Mouse (Mus musculus): ENCODE measurements around the gene 0610009B22Rik. TPM values are rescaled to one million over a fixed set of nuclear protein-coding genes. Genes with fewer than 3 reads are reported as not detected.

The 0610009B22Rik gene
- polyA plus RNA-seq, 2 experiments = 46.7 to 81.9 TPM

DNA sequence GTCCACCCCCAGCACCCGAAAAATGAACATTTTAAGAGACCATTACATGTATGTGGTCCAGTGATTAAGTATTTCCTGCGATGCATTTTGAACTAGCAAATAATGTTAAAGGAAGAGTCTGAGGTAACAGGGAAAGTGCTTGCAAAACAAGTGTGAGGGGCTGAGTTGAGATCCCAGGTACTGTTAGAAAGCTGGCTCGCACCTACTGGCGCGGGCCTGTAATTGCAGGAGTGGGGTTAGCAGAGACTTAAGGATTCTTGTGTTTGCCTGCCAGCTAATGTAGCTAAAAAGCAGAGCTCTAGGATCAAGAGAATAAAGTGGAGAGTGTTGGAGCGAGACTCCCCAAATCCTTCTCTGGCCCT, 52.4 kb downstream of the 0610009B22Rik start:
- ATAC-seq (ENCODE audit: low FRiP score, low read depth) (peak; percentile 34; the same call in 1 of the 2 replicates), DNase-seq (ENCODE audit: low spot score) (peak; percentile 86)
- TF ChIP-seq POLR2A (IDR thresholded peaks at IDR 0.05; ENCODE audit: borderline replicate concordance, extremely low read depth, insufficient read depth, insufficient read length) = no peak
- peak overlapping the region; percentile 70 for H3K4me2 ChIP-seq (replicated peaks; ENCODE audit: low read depth, low read length, severe bottlenecking)
- peaks cover 10% of the 10 kb centered on the region for H3K4me1 ChIP-seq (ENCODE audit: control insufficient read depth, insufficient read depth, low read length)
- H3K27ac ChIP-seq (replicated peaks; ENCODE audit: low read depth, low read length) = peak overlapping the region; percentile 63
- peak overlapping the region; percentile 62 for H3K9ac ChIP-seq (ENCODE audit: low read depth, low read length, severe bottlenecking)
- no peaks in the 10 kb centered on the region for H3K36me3 ChIP-seq (ENCODE audit: control insufficient read depth, insufficient read depth, low read length)
- WGBS = under 1% methylated on average over 6 of the region's 6 CpGs
- H3K27me3 ChIP-seq (ENCODE audit: control insufficient read depth, insufficient read depth, low read length) = no peaks in the 10 kb centered on the region
- no peaks in the 10 kb centered on the region for H3K9me3 ChIP-seq (ENCODE audit: control insufficient read depth, low read length)
- peak overlapping the region; percentile 58 for H3K4me3 ChIP-seq (replicated peaks; ENCODE audit: low read length)

DNA sequence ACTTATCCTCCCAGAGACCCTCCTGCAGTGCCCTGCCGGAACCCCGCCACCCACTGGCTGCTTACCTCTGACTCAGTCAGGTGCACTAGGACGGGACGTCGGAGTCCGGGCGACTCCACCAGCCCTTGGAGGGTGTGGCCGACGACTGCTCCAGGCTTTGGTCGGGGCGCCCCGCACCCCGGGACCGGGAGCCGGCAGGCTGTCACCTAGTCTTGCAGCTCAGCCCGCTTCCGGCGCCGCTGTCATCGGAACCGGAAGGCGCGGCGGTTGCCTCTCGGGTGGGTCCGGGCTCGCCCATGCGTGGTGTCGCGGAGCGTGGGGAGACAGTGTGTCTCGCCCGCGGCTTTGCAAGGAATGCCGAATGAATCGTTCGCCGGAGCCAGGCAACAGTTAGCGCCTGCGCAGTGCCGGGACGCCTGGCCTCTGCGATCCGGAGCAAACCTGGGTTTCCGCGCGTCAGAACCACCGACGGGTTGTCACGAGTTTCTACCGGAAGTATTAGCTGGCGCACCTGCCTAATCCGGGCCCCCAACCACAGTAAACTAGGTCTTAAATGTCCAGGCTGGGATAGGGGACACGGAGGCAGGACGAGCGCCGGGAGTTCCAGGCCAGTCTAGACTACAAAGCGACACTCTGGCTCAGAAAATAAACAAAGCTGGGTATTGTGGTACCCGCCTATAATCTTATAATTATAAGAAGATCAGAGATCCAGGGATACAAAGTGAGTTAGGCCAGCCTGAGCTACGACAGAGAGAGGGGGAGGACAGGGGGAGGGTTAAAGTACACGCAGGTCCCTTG, 53.0 kb downstream of the 0610009B22Rik start, which contains the start of gene Rmnd5b:
Rmnd5b (minus strand) TSS at position 372 of the 798 bp plus-strand sequence.
- WGBS = 1% methylated on average over 59 of the region's 61 CpGs
- DNase-seq (ENCODE audit: low spot score) (peak; percentile 88), ATAC-seq (ENCODE audit: low FRiP score, low read depth) (peak; percentile 81)
- no peaks in the 10 kb centered on the region for H3K27me3 ChIP-seq (ENCODE audit: control insufficient read depth, insufficient read depth, low read length)
- TF ChIP-seq POLR2A (IDR thresholded peaks at IDR 0.05; ENCODE audit: borderline replicate concordance, extremely low read depth, insufficient read depth, insufficient read length) = 0 out of 2 replicates have a peak, but pooled peaks have one; percentile 52
- H3K4me1 ChIP-seq (ENCODE audit: control insufficient read depth, insufficient read depth, low read length) = peaks cover 10% of the 10 kb centered on the region
- H3K9me3 ChIP-seq (ENCODE audit: control insufficient read depth, low read length) = no peaks in the 10 kb centered on the region
- H3K27ac ChIP-seq (replicated peaks; ENCODE audit: low read depth, low read length) = peak within 1 kb of the TSS; percentile 63
- H3K4me2 ChIP-seq (replicated peaks; ENCODE audit: low read depth, low read length, severe bottlenecking) = peak within 1 kb of the TSS; percentile 70
- H3K9ac ChIP-seq (ENCODE audit: low read depth, low read length, severe bottlenecking) = peak within 1 kb of the TSS; percentile 62
- H3K4me3 ChIP-seq (replicated peaks; ENCODE audit: low read length) = peak within 1 kb of the TSS; percentile 58
- H3K36me3 ChIP-seq (ENCODE audit: control insufficient read depth, insufficient read depth, low read length) = no peaks in the 10 kb centered on the region

Other genes starting within 250 kb of the 0610009B22Rik start
- 20.5 and 21.5 TPM in 2 replicates for gene Phykpl, start 104.1 kb downstream of the 0610009B22Rik start, polyA plus RNA-seq (2012; rRNA removed)
- 16.7 and 17.7 TPM in 2 replicates for gene Phykpl, start 104.1 kb downstream of the 0610009B22Rik start, polyA plus RNA-seq (2014; fragmentation: Nextera tagmentation; extraction: Ambion mirVana)
- gene Hnrnpab, start 82.0 kb downstream of the 0610009B22Rik start, polyA plus RNA-seq (2012; rRNA removed) = 465 and 516 TPM in 2 replicates
- gene Hnrnpab, start 82.0 kb downstream of the 0610009B22Rik start, polyA plus RNA-seq (2014; fragmentation: Nextera tagmentation; extraction: Ambion mirVana) = 480 and 522 TPM in 2 replicates
- gene Nhp2, start 69.1 kb downstream of the 0610009B22Rik start, polyA plus RNA-seq (2012; rRNA removed) = 77.9 and 89.0 TPM in 2 replicates
- 165 and 176 TPM in 2 replicates for gene Nhp2, start 69.1 kb downstream of the 0610009B22Rik start, polyA plus RNA-seq (2014; fragmentation: Nextera tagmentation; extraction: Ambion mirVana)
- 49.3 and 57.9 TPM in 2 replicates for gene Rmnd5b, start 53.0 kb downstream of the 0610009B22Rik start, polyA plus RNA-seq (2012; rRNA removed)
- 57.4 and 59.7 TPM in 2 replicates for gene Rmnd5b, start 53.0 kb downstream of the 0610009B22Rik start, polyA plus RNA-seq (2014; fragmentation: Nextera tagmentation; extraction: Ambion mirVana)
- gene N4bp3, start 38.0 kb downstream of the 0610009B22Rik start, polyA plus RNA-seq (2012; rRNA removed) = 22.9 and 27.2 TPM in 2 replicates
- 28.4 and 33.1 TPM in 2 replicates for gene N4bp3, start 38.0 kb downstream of the 0610009B22Rik start, polyA plus RNA-seq (2014; fragmentation: Nextera tagmentation; extraction: Ambion mirVana)
- 13.0 and 15.0 TPM in 2 replicates for gene D930048N14Rik, start 37.9 kb downstream of the 0610009B22Rik start, polyA plus RNA-seq (2012; rRNA removed)
- gene D930048N14Rik, start 37.9 kb downstream of the 0610009B22Rik start, polyA plus RNA-seq (2014; fragmentation: Nextera tagmentation; extraction: Ambion mirVana) = 4.2 and 4.5 TPM in 2 replicates
- 15.2 and 19.4 TPM in 2 replicates for gene Sec24a, start 74.8 kb upstream of the 0610009B22Rik start, polyA plus RNA-seq (2012; rRNA removed)
- 18.0 and 18.5 TPM in 2 replicates for gene Sec24a, start 74.8 kb upstream of the 0610009B22Rik start, polyA plus RNA-seq (2014; fragmentation: Nextera tagmentation; extraction: Ambion mirVana)
- 54.7 and 55.1 TPM in 2 replicates for gene Sar1b, start 74.8 kb upstream of the 0610009B22Rik start, polyA plus RNA-seq (2012; rRNA removed)
- 98.2 and 117 TPM in 2 replicates for gene Sar1b, start 74.8 kb upstream of the 0610009B22Rik start, polyA plus RNA-seq (2014; fragmentation: Nextera tagmentation; extraction: Ambion mirVana)
- 5.2 and 5.7 TPM in 2 replicates for gene Jade2, start 168.8 kb upstream of the 0610009B22Rik start, polyA plus RNA-seq (2012; rRNA removed)
- 1.7 and 1.8 TPM in 2 replicates for gene Jade2, start 168.8 kb upstream of the 0610009B22Rik start, polyA plus RNA-seq (2014; fragmentation: Nextera tagmentation; extraction: Ambion mirVana)

Measured in limb, embryonic 14.5 days (tissue).